Mouse (Mus musculus) forebrain, embryonic 10.5 days (tissue): ENCODE data around the gene Gm960. TPM values are rescaled to one million over a fixed set of nuclear protein-coding genes. Genes with fewer than 3 reads are reported as not detected.

Experiments used
- DNase-seq: peaks from one replicate; pipeline ENCODE4 v3.0.0-alpha.2; 2017; ENCODE audit warnings: low spot score; ENCODE audit errors: extremely low spot score
- H3K27ac ChIP-seq: fragments of 300-500 bp; sonication (generic); 2 replicates; pipeline ENCODE4 v1.5.1; 2016; ENCODE audit warnings: mild to moderate bottlenecking
- H3K27me3 ChIP-seq: fragments of 300-500 bp; sonication (generic); 2 replicates; pipeline ENCODE4 v1.6.1; 2016; ENCODE audit warnings: mild to moderate bottlenecking; ENCODE audit not compliant: poor library complexity, severe bottlenecking
- H3K36me3 ChIP-seq: fragments of 300-500 bp; sonication (generic); replicated peaks from 2 replicates; pipeline ENCODE4 v1.6.1; 2016; ENCODE audit warnings: mild to moderate bottlenecking, moderate library complexity
- H3K4me1 ChIP-seq: fragments of 300-500 bp; sonication (generic); 2 replicates; pipeline ENCODE4 v1.6.1; 2016
- H3K4me3 ChIP-seq: fragments of 300-500 bp; sonication (generic); 2 replicates; pipeline ENCODE4 v1.5.1; 2016; ENCODE audit warnings: mild to moderate bottlenecking, moderate library complexity
- H3K9me3 ChIP-seq: fragments of 300-500 bp; sonication (generic); 2 replicates; pipeline ENCODE4 v1.6.1; 2016; ENCODE audit warnings: mild to moderate bottlenecking, moderate library complexity
- WGBS: fragments of 180-500 bp; shearing (Covaris S2); methylation state at CpG from one replicate; pipeline ENCODE4 v1.1.7; 2016; 5-methylcytosine and 5-hydroxymethylcytosine counted together
- polyA plus RNA-seq: library from polyadenylated mRNA; unstranded; fragments of >200 nt; fragmentation: Nextera tagmentation; extraction: Ambion mirVana; gene quantifications from 2 replicates; pipeline ENCODE4 v1.2.1, GENCODE M21; 2016

Gene Gm960
- polyA plus RNA-seq, result 2.2 and 3.0 TPM in 2 replicates

GRCm38 (mm10) chr19:4698205-4698677 lies at the start of gene Gm960:
TSS of gene Gm960 (minus strand) at chr19:4698668.
- peak; percentile 76 for DNase-seq
- no peaks in the 10 kb centered on the region for H3K36me3 ChIP-seq
- H3K4me3 ChIP-seq, result peak within 1 kb of the TSS; percentile 68
- peak within 1 kb of the TSS; percentile 83 for H3K27ac ChIP-seq
- peaks cover 27% of the 10 kb centered on the region for H3K4me1 ChIP-seq
- peaks cover 71% of the 10 kb centered on the region for H3K27me3 ChIP-seq
- peaks cover 5% of the 10 kb centered on the region for H3K9me3 ChIP-seq
- under 1% methylated on average over 40 of the region's 40 CpGs for WGBS

DNA sequence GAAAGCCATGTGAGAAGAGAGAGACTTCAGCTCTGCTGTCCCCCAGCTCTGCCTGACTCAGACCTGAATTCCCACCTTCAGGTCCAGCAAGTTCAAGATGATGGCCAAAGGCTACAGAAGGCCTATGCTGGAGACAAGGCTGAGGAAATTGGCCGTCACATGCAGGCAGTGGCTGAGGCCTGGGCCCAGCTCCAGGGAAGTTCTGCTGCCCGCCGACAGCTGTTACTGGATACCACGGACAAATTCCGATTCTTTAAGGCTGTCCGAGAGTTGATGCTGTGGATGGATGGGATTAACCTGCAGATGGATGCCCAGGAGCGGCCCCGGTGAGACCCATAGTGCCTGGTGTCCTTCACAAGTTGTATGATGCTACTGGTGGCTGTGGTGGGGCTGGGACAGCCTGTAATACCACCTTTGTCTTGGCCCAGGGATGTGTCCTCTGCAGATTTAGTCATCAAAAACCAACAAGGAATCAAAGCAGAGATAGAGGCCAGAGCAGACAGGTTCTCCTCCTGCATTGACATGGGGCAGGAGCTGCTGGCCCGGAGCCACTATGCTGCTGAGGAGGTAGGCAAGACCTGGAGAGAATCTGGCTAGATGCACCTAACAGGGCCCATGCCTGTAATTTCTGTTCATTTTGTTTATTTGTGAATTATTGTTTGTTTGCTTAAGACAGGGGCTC lies 49.3 kb upstream of the Gm960 start:
- Histone ChIP-seq H3K4me1 (no peaks in the 10 kb centered on the region), H3K4me3 (no peak overlapping the region), H3K9me3 (no peaks in the 10 kb centered on the region), H3K36me3 (peaks cover 90% of the 10 kb centered on the region), H3K27me3 (no peaks in the 10 kb centered on the region), H3K27ac (no peak overlapping the region)
- DNase-seq, result no peak
- WGBS, result 94% methylated on average over 9 of the region's 9 CpGs

DNA sequence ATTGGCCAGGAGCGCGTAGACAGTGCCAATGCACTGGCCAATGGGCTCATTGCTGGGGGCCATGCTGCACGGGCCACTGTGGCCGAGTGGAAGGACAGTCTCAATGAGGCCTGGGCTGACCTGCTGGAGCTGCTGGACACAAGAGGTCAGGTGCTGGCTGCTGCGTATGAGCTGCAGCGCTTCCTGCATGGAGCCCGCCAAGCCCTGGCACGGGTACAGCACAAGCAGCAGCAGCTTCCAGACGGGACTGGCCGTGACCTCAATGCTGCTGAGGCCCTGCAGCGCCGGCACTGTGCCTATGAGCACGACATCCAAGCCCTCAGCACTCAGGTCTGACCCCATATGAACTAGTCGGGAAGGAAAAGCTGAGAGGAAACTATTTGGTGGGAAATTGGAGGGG lies 48.1 kb upstream of the Gm960 start:
- H3K27ac ChIP-seq, result no peak overlapping the region
- no peaks in the 10 kb centered on the region for H3K4me1 ChIP-seq
- no peaks in the 10 kb centered on the region for H3K27me3 ChIP-seq
- WGBS, result 88% methylated on average over 14 of the region's 14 CpGs
- H3K4me3 ChIP-seq, result no peak overlapping the region
- DNase-seq, result no peak
- no peaks in the 10 kb centered on the region for H3K9me3 ChIP-seq
- peaks cover 93% of the 10 kb centered on the region for H3K36me3 ChIP-seq

- no peaks in the 10 kb centered on the region for H3K27me3 ChIP-seq
- H3K36me3 ChIP-seq, result peaks cover 93% of the 10 kb centered on the region
- WGBS, result 96% methylated on average over 10 of the region's 10 CpGs
These were observed 47.2 kb upstream of the Gm960 start for GRCm38 (mm10) chr19:4745681-4746080.

DNA sequence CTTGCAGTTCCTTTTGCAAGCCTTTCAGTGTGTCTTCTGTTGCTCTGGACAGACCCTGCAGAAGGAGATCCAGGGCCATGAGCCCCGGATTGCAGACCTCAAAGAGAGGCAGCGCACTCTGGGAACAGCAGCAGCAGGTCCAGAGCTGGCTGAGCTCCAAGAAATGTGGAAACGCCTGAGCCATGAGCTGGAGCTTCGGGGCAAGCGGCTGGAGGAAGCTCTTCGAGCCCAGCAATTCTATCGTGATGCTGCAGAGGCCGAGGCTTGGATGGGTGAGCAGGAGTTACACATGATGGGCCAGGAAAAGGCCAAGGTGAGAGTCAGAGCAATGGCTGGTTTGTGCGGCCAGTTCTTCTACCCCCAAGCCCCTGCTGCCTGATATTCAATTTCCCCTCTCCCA lies 46.6 kb upstream of the Gm960 start:
- 90% methylated on average over 9 of the region's 9 CpGs for WGBS
- no peaks in the 10 kb centered on the region for H3K27me3 ChIP-seq
- H3K4me1 ChIP-seq, result no peaks in the 10 kb centered on the region
- DNase-seq, result no peak
- no peak overlapping the region for H3K4me3 ChIP-seq
- no peak overlapping the region for H3K27ac ChIP-seq
- H3K36me3 ChIP-seq, result peaks cover 93% of the 10 kb centered on the region
- H3K9me3 ChIP-seq, result no peaks in the 10 kb centered on the region

More at GRCm38 (mm10) chr19:4745681-4746080, 47.2 kb upstream of the Gm960 start:
- no peak overlapping the region for H3K4me3 ChIP-seq
- H3K9me3 ChIP-seq, result no peaks in the 10 kb centered on the region
- H3K27ac ChIP-seq, result no peak overlapping the region
- no peaks in the 10 kb centered on the region for H3K4me1 ChIP-seq
- no peak for DNase-seq

DNA sequence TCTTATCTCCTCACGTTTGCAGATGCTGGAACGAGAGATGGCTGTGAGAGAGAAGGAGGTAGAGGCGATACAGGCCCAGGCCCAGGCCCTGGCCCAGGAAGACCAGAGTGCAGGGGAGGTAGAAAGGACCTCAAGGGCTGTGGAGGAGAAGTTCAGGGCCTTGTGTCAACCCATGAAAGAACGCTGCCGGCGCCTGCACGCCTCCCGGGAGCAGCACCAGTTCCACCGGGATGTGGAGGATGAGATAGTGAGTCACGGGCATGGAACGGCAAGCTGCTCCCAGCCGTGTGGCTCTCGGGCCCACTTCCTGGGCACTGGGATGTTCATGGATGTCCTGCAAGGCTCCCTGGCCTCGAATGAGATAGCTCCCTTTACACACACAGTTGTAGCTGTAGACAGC lies 45.6 kb upstream of the Gm960 start:
- H3K36me3 ChIP-seq, result peaks cover 93% of the 10 kb centered on the region

GRCm38 (mm10) chr19:4743524-4743923 lies 45.1 kb upstream of the Gm960 start:
- H3K27me3 ChIP-seq, result no peaks in the 10 kb centered on the region
- no peaks in the 10 kb centered on the region for H3K4me1 ChIP-seq
- H3K9me3 ChIP-seq, result no peaks in the 10 kb centered on the region
- peaks cover 93% of the 10 kb centered on the region for H3K36me3 ChIP-seq
- H3K27ac ChIP-seq, result no peak overlapping the region
- DNase-seq, result no peak
- no peak overlapping the region for H3K4me3 ChIP-seq
- 43% methylated on average over 5 of the region's 5 CpGs for WGBS

More for the DNA sequence above, 45.6 kb upstream of the Gm960 start:
- Histone ChIP-seq H3K9me3 (no peaks in the 10 kb centered on the region), H3K27me3 (no peaks in the 10 kb centered on the region), H3K4me1 (no peaks in the 10 kb centered on the region), H3K4me3 (no peak overlapping the region), H3K27ac (no peak overlapping the region)
- DNase-seq, result no peak
- WGBS, result 86% methylated on average over 14 of the region's 14 CpGs

GRCm38 (mm10) chr19:4742229-4742628 lies 43.8 kb upstream of the Gm960 start:
- H3K4me3 ChIP-seq, result no peak overlapping the region
- DNase-seq, result no peak
- H3K9me3 ChIP-seq, result no peaks in the 10 kb centered on the region
- no peak overlapping the region for H3K27ac ChIP-seq
- WGBS, result 95% methylated on average over 6 of the region's 6 CpGs
- no peaks in the 10 kb centered on the region for H3K4me1 ChIP-seq
- H3K36me3 ChIP-seq, result peaks cover 93% of the 10 kb centered on the region
- H3K27me3 ChIP-seq, result no peaks in the 10 kb centered on the region

- WGBS, result 84% methylated on average over 10 of the region's 10 CpGs
- Histone ChIP-seq H3K27ac (no peak overlapping the region), H3K27me3 (no peaks in the 10 kb centered on the region), H3K4me1 (no peaks in the 10 kb centered on the region), H3K9me3 (no peaks in the 10 kb centered on the region), H3K4me3 (no peak overlapping the region), H3K36me3 (peaks cover 93% of the 10 kb centered on the region)
- no peak for DNase-seq
These were observed 43.0 kb upstream of the Gm960 start for GRCm38 (mm10) chr19:4741482-4741881.

DNA sequence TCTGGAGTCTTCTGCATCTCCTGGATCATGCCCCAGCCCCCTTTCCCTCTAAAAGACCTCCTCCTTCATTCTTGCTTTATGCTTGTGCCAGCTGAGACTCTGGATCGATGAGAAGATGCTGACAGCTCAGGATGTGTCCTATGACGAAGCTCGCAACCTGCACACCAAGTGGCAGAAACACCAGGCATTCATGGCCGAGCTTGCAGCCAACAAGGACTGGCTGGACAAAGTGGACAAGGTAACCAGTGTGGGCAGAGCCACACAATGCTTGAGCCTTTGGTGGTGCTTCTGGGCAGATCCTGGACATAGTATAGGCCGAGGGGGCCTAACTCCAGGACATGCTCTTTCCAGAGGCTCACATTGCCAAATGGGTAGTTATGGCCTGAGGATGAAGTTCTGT lies 41.3 kb upstream of the Gm960 start:
- no peaks in the 10 kb centered on the region for H3K4me1 ChIP-seq
- no peak for DNase-seq
- peaks cover 89% of the 10 kb centered on the region for H3K36me3 ChIP-seq
- H3K27me3 ChIP-seq, result no peaks in the 10 kb centered on the region
- H3K27ac ChIP-seq, result no peak overlapping the region
- WGBS, result 94% methylated on average over 5 of the region's 5 CpGs
- H3K9me3 ChIP-seq, result no peaks in the 10 kb centered on the region
- no peak overlapping the region for H3K4me3 ChIP-seq

GRCm38 (mm10) chr19:4739053-4739452 lies 40.6 kb upstream of the Gm960 start:
- H3K27ac ChIP-seq, result no peak overlapping the region
- DNase-seq, result no peak
- no peaks in the 10 kb centered on the region for H3K9me3 ChIP-seq
- WGBS, result 93% methylated on average over 11 of the region's 11 CpGs
- no peak overlapping the region for H3K4me3 ChIP-seq
- H3K4me1 ChIP-seq, result no peaks in the 10 kb centered on the region
- no peaks in the 10 kb centered on the region for H3K27me3 ChIP-seq
- H3K36me3 ChIP-seq, result peaks cover 89% of the 10 kb centered on the region

- Histone ChIP-seq H3K4me1 (no peaks in the 10 kb centered on the region), H3K9me3 (no peaks in the 10 kb centered on the region), H3K36me3 (peaks cover 95% of the 10 kb centered on the region), H3K4me3 (no peak overlapping the region), H3K27me3 (no peaks in the 10 kb centered on the region), H3K27ac (no peak overlapping the region)
- 92% methylated on average over 13 of the region's 13 CpGs for WGBS
- DNase-seq, result no peak
These were observed 39.4 kb upstream of the Gm960 start for GRCm38 (mm10) chr19:4737866-4738265.

GRCm38 (mm10) chr19:4733052-4733451 lies 34.6 kb upstream of the Gm960 start:
- H3K4me3 ChIP-seq, result no peak overlapping the region
- 91% methylated on average over 3 of the region's 3 CpGs for WGBS
- H3K9me3 ChIP-seq, result no peaks in the 10 kb centered on the region
- H3K36me3 ChIP-seq, result peaks cover 84% of the 10 kb centered on the region
- no peak overlapping the region for H3K27ac ChIP-seq
- H3K27me3 ChIP-seq, result no peaks in the 10 kb centered on the region
- no peak for DNase-seq
- no peaks in the 10 kb centered on the region for H3K4me1 ChIP-seq
